Mouse (Mus musculus) liver, embryonic 11.5 days (tissue): ENCODE measurements at regions not wholly inside any gene's neighbourhood (a gene's known extent, or its start where the extent isn't known, plus 50 kb on each side); places are given as distances from the start of the nearest gene placed in this dataset.

Experiments used
- ATAC-seq: fragments of 200-750 bp; cut with Nextera tagmentation; replicated peaks from 2 replicates; pipeline ENCODE4 v1.8.0; 2017; ENCODE audit warnings: moderate number of reproducible peaks, mild to moderate bottlenecking, moderate TSS enrichment, moderate library complexity; ENCODE audit not compliant: low FRiP score
- DNase-seq: peaks from one replicate; pipeline ENCODE4 v3.0.0-alpha.2; 2017; ENCODE audit warnings: low spot score
- H3K27ac ChIP-seq: fragments of 300-500 bp; sonication (generic); 2 replicates; pipeline ENCODE4 v1.5.1; 2014; ENCODE audit warnings: mild to moderate bottlenecking, low read depth, low read length, control low read depth
- H3K27me3 ChIP-seq: fragments of 300-500 bp; sonication (generic); replicated peaks from 2 replicates; pipeline ENCODE4 v1.6.1; 2014; ENCODE audit warnings: low read length, mixed read lengths; ENCODE audit not compliant: control insufficient read depth, insufficient read depth
- H3K36me3 ChIP-seq: fragments of 300-500 bp; sonication (generic); 2 replicates; pipeline ENCODE4 v1.6.1; 2014; ENCODE audit warnings: mild to moderate bottlenecking, low read length, moderate library complexity, mixed read lengths; ENCODE audit not compliant: control insufficient read depth, insufficient read depth
- H3K4me1 ChIP-seq: fragments of 300-500 bp; sonication (generic); replicated peaks from 2 replicates; pipeline ENCODE4 v1.6.1; 2014; ENCODE audit warnings: low read length, mixed read lengths; ENCODE audit not compliant: control insufficient read depth, insufficient read depth
- H3K4me2 ChIP-seq: fragments of 300-500 bp; sonication (generic); 2 replicates; pipeline ENCODE4 v1.6.1; 2014; ENCODE audit warnings: mild to moderate bottlenecking, control low read depth, moderate library complexity
- H3K4me3 ChIP-seq: fragments of 300-500 bp; sonication (generic); 2 replicates; pipeline ENCODE4 v1.5.1; 2014; ENCODE audit warnings: low read depth, low read length, control low read depth
- H3K9ac ChIP-seq: fragments of 300-500 bp; sonication (generic); 2 replicates; pipeline ENCODE4 v1.6.1; 2014; ENCODE audit warnings: low read depth, low read length, control low read depth
- H3K9me3 ChIP-seq: fragments of 300-500 bp; sonication (generic); 2 replicates; pipeline ENCODE4 v1.6.1; 2016; ENCODE audit warnings: low read length, inconsistent platforms, mixed read lengths; ENCODE audit not compliant: control insufficient read depth
- WGBS: fragments of 180-500 bp; shearing (Covaris S2); extraction: QIAGEN DNeasy Blood & Tissue Kit; methylation state at CpG from one replicate; pipeline ENCODE4 v1.1.7; 2014; 5-methylcytosine and 5-hydroxymethylcytosine counted together

GRCm38 (mm10) chr8:89680937-89681336 is 637.0 kb upstream of the Sall1 start:
- no peak overlapping the region for H3K27ac ChIP-seq
- WGBS, result 85% methylated on average over 4 of the region's 4 CpGs
- DNase-seq, result no peak

GRCm38 (mm10) chr8:89680341-89680740 is 636.4 kb upstream of the Sall1 start:
- no peaks in the 10 kb centered on the region for H3K36me3 ChIP-seq
- no peaks in the 10 kb centered on the region for H3K4me1 ChIP-seq
- ATAC-seq (no peak), DNase-seq (no peak)
- H3K9ac ChIP-seq, result no peak overlapping the region
- H3K4me2 ChIP-seq, result no peak overlapping the region
- no peaks in the 10 kb centered on the region for H3K9me3 ChIP-seq
- WGBS, result 72% methylated on average over 5 of the region's 5 CpGs
- H3K4me3 ChIP-seq, result no peak overlapping the region
- no peaks in the 10 kb centered on the region for H3K27me3 ChIP-seq
- H3K27ac ChIP-seq, result no peak overlapping the region

More at GRCm38 (mm10) chr8:89680937-89681336, 637.0 kb upstream of the Sall1 start:
- Histone ChIP-seq H3K27me3 (no peaks in the 10 kb centered on the region), H3K4me3 (no peak overlapping the region), H3K9ac (no peak overlapping the region), H3K9me3 (no peaks in the 10 kb centered on the region), H3K4me2 (no peak overlapping the region), H3K4me1 (no peaks in the 10 kb centered on the region), H3K36me3 (no peaks in the 10 kb centered on the region)
- no peak for ATAC-seq

- Histone ChIP-seq H3K4me1 (no peaks in the 10 kb centered on the region), H3K4me2 (no peak overlapping the region), H3K9ac (no peak overlapping the region), H3K36me3 (no peaks in the 10 kb centered on the region), H3K27me3 (no peaks in the 10 kb centered on the region), H3K27ac (no peak overlapping the region), H3K9me3 (no peaks in the 10 kb centered on the region), H3K4me3 (no peak overlapping the region)
- DNase-seq, result no peak
- WGBS, result 80% methylated on average over 4 of the region's 4 CpGs
- ATAC-seq, result no peak
These were observed 635.6 kb upstream of the Sall1 start for GRCm38 (mm10) chr8:89679551-89679950.

DNA sequence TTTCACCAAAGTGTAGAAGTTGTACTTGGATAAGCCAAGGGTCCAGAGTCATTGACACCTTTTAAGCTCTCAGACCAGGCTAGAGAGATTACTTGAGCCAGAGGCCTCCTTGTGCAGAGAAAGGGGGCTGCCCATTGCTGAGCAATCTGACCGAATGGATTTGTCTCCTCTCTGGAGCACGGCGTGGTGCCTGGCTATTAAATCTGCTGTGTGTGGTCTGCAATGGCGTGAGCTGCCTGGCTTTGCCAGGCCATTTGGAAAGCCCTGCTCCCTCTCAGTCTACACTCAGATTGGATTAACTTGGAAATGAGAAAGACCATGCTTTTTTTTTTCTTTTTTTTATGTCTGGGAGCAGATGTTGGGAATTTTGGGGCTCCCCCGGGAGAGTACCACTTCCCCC is 633.3 kb upstream of the Sall1 start:
- ATAC-seq, result no peak
- Histone ChIP-seq H3K4me2 (no peak overlapping the region), H3K9me3 (no peaks in the 10 kb centered on the region), H3K9ac (no peak overlapping the region), H3K27ac (no peak overlapping the region), H3K4me3 (no peak overlapping the region), H3K36me3 (no peaks in the 10 kb centered on the region), H3K4me1 (no peaks in the 10 kb centered on the region), H3K27me3 (no peaks in the 10 kb centered on the region)
- 91% methylated on average over 5 of the region's 5 CpGs for WGBS
- DNase-seq, result no peak

DNA sequence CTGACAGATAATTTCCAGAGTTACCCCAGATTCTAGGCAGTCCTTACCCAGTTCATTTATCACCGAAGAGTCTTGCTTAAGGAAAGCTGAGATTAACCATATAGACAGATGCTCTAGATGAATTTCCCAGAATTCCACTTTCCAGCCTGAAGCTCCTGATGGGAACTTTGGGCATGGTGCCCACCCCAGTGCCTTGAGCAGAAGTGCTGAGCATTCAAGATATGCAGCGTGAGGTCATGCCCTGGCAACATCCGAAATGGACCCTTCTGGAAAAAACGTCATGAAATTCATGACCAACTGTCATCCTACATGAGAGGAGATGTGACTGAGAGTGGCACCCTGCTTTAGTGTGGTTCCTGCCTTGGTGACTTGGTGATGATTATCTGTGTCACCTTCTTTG is 629.9 kb upstream of the Sall1 start:
- DNase-seq (no peak), ATAC-seq (no peak)
- H3K36me3 ChIP-seq, result no peaks in the 10 kb centered on the region
- H3K4me2 ChIP-seq, result no peak overlapping the region
- 75% methylated on average over 4 of the region's 4 CpGs for WGBS
- H3K9me3 ChIP-seq, result no peaks in the 10 kb centered on the region
- no peak overlapping the region for H3K27ac ChIP-seq
- H3K4me1 ChIP-seq, result no peaks in the 10 kb centered on the region
- H3K27me3 ChIP-seq, result no peaks in the 10 kb centered on the region
- H3K9ac ChIP-seq, result no peak overlapping the region
- no peak overlapping the region for H3K4me3 ChIP-seq

GRCm38 (mm10) chr8:89672631-89673030 is 628.7 kb upstream of the Sall1 start:
- WGBS, result 82% methylated on average over 5 of the region's 5 CpGs
- Histone ChIP-seq H3K27me3 (no peaks in the 10 kb centered on the region), H3K4me2 (no peak overlapping the region), H3K27ac (no peak overlapping the region), H3K36me3 (no peaks in the 10 kb centered on the region), H3K9me3 (no peaks in the 10 kb centered on the region), H3K4me3 (no peak overlapping the region), H3K9ac (no peak overlapping the region), H3K4me1 (no peaks in the 10 kb centered on the region)
- no peak for DNase-seq
- no peak for ATAC-seq

DNA sequence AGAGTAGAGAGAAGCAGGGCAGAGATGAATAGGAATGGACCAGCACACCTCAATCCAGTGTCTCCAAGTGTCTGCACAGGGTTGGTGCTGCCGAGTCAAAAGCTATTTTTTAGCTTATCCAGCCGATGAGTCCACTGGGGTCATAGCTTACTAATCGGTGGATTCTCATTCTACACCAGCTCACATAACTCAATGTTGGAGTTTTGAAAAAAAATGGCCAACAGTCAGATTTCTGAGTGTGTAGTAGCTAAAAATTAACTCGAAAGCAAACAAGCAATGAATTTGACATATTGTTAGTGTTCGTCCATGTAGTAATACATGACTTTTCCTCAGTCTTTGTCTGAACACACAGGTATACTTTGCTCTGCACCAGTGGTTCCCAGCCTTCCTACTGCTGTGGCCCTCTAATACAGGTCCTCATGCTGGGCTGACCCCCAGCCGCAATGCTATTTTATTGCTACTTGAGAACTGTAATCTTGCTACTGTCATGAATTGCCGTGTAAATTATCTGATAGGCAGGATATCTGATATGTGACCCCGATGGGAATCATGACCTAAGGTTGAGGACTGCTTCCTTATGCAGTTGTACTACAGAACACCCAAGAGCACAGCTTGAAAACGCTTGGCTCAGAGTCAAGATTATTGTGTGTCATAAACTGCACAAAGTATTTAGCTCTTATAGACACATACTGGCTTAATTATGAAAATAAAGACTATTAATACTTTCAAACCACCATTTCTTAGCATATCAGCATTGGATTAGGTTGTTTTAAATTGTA is 621.1 kb upstream of the Sall1 start:
- Histone ChIP-seq H3K4me1 (no peaks in the 10 kb centered on the region), H3K27ac (no peak overlapping the region), H3K36me3 (no peaks in the 10 kb centered on the region), H3K9ac (no peak overlapping the region), H3K9me3 (no peaks in the 10 kb centered on the region), H3K27me3 (no peaks in the 10 kb centered on the region), H3K4me2 (no peak overlapping the region), H3K4me3 (no peak overlapping the region)
- DNase-seq, result no peak
- 76% methylated on average over 9 of the region's 9 CpGs for WGBS
- no peak for ATAC-seq

DNA sequence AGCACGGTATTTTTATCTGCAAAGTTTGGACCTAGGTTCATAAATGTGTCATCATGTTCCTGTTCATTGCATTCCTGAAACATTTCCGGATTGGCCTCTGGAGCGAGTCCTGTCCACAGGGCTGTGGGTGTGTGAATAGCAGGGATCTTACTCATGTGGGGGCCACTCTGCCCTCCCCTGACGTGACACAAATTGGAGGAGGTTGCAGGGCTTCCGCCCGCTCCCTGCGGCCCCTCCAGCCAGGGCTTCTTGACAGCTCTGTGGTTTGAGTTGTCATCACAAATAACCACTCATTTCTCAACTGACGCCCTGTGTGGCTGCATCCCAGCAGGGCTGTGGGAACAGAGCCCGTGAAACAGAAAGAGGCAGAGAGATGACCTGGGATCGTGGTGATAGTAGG is 619.9 kb upstream of the Sall1 start:
- DNase-seq (no peak), ATAC-seq (no peak; the same call in 1 of the 2 replicates)
- H3K27me3 ChIP-seq, result no peaks in the 10 kb centered on the region
- no peaks in the 10 kb centered on the region for H3K36me3 ChIP-seq
- no peaks in the 10 kb centered on the region for H3K9me3 ChIP-seq
- H3K9ac ChIP-seq, result no peak overlapping the region
- H3K4me1 ChIP-seq, result no peaks in the 10 kb centered on the region
- WGBS, result 40% methylated on average over 10 of the region's 10 CpGs
- H3K27ac ChIP-seq, result no peak overlapping the region
- H3K4me3 ChIP-seq, result no peak overlapping the region
- no peak overlapping the region for H3K4me2 ChIP-seq
